Mouse (Mus musculus) monocyte, adult 5-6 weeks (primary cell): Measurements from ENCODE around the gene Adam23. TPM values are rescaled to one million over a fixed set of nuclear protein-coding genes. Genes with fewer than 3 reads are reported as not detected.

Source experiments
- ATAC-seq: fragments of 153-309, 156-312 bp; replicated peaks from 2 replicates; pipeline ENCODE4 v1.8.0; 2017; ENCODE audit warnings: mild to moderate bottlenecking; ENCODE audit not compliant: low TSS enrichment, insufficient number of reproducible peaks, severe bottlenecking, poor library complexity, low FRiP score
- total RNA-seq: library from RNA; stranded (forward); fragments of 200-1000, 200-491, 200-594 nt; gene quantifications from 3 replicates; pipeline ENCODE4 v1.2.3, GENCODE M21; 2017

Gene Adam23
- total RNA-seq: 0.19 to 0.53 TPM in 2 of 3 replicates, not detected in the other

DNA sequence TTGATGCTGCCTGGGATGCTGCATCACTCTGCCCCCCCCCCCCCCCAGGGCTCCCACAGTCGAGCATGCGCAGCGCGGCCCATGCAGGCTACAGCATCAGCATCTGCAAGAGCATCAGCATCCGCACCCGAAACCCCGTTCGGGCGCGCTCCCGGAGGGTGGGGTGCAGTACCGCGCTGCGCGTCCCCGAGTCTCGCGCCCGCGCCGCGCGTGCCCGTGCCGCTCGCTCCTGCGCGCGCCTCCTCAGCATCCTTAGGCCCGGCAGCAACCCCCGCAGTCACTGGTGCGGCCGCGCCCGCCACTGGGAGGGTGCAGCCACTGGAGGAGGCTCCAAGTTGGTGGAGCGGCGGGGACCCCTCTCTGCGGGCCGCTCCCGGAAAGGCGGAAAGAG is at the start of gene Adam23:
Gene Adam23, plus strand, starts transcription at position 236 of the 391 bp plus-strand sequence.
- no peak for ATAC-seq

DNA sequence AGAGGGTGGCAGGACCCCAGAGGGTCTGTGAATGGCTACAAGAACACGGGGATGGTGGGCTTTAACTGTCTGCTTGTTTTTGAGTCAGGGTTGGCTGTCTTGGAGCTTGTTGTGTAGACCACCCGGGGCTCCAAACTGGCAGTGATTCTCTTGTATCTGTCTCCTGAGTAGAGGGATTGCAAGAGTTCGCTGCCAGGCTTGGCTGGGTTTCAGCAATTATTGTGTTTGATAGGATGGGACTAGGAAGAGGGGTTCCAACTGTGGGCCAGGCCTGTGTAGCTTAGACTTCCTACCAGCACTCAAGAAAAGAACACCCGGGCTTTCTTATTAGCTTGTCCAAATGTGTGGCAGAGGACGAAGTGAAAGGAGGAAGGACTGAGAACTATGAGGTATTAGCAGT is 44.6 kb upstream of the Adam23 start:
- ATAC-seq: no peak

DNA sequence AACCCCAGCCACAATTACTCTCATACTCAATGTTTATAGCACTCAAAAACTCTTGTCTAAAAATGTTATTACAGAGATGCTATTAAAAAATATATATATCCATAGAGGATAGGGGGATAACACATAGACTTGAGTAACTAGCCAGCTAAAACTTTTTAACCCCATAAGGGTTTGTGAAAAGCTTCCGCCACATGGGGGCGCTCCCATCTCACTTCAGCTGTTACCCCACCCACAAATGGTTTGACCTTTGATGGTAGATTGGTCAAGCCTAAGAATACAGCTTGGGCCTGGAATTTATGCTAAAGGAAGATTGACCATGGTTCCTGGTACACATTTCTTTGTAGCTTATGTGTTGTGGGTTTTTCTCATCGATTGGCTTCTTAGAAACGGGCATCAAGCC is 42.1 kb upstream of the Adam23 start:
- ATAC-seq: no peak

DNA sequence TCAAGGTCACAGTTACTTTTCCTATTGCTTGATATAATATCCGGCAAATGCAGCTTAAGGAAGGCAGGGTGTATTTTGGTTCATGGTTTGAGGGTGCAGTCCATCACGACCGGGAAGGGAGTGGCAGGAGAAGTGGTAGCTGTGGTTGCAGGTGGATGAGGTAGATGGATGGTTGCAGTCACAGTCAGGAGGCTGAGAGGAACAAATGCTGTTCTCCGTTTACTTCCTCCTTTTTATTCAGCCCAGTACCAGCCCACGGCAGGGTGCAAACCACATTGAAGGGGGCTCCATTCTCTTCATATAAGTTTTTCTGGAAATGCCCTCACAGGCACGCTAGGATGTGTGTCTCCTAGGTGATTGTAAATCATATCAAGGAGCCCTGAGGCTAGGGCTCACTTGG is 37.3 kb upstream of the Adam23 start:
- no peak for ATAC-seq

DNA sequence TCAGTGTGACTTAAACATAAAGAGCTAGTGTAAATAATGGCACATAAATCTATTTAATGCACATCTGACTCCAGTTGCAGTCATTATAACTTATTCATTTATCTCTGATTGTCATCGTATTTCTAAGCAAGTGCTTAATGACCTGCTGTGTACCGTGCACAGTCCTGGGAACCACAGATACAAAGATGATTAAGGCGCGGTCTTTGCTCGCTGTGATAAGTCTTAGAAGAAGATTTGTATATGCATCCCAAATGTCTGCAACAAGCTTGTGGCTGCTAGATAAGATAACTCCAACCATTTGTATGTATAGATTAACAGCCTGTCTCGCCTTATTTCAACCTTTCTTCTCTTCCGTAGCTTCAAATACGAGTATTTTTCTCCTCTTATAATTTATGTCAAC is 27.2 kb upstream of the Adam23 start:
- ATAC-seq: no peak

DNA sequence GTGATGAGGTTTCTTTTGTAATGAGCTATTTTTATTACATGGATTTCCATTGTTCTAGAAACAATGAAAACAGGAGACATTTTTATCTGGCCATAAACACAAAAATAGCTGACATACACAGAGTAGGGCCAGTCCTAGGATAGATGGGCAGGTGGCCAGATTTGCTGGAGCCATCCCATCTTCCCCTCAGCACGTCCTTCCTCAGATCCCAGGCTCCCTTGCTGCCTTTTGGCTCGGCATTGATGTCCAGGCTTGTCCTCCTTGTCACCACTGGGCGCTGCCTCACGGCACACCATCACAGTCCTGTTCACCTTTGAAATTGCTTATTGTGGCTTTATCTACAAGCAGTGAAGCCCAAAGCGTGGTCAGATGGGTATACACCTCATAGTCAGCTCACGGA is 15.0 kb upstream of the Adam23 start:
- ATAC-seq: no peak

DNA sequence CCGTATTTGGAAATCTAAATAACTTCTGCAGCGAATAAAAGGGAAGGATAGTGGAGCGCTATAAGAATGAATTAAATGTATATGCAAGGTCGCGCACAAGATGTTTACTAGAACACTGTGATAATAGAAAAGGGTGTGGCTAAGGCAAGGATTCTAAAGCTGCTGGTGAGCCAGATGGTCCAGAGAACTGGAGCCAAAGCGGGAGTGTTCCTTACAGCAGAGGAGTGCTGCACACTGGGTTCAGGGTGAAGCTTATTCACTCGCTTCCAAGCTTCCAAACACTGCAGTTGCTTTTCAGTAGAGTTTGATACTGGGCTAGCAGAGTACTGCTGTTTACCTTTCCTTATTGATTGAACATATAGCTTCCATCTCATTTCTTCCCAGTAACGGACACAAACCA is 14.5 kb upstream of the Adam23 start:
- ATAC-seq: no peak

DNA sequence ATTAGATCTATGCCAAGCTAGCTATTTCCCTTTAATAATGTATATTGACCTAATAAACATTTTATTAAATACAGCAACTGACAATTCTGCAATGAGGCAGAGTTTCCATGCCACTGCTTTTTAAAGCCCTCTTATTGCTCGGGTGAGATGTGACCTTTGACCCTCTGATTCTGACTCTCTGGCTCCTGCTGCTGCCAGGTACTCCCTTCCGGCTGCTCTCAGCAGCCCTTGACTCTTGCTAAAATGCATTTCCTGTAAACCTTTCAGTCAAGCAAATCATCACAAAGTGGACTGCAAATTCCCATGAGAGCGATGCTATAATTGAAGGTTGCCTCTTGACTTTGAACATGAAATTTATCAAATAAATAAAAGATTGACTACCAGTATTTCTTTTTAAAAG is 13.8 kb upstream of the Adam23 start:
- ATAC-seq: no peak

DNA sequence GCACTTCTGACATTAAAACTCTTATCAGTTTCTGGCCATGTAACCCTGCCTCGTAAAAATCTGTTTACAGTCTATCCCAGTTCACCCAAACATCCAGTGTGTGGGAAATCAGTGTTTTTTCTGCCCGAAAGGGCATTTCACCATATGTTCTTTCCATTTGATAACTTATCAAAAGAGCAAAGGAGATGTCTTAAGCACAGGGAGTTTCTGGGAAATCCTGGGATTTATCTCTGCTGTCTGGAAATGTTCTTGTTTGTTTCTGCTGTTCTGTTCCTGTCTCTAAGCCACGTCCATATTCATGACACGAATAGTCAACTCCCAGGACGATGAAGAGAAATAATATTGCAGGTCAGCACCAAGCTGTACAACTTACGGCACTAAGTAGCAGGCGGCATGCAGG is 11.6 kb upstream of the Adam23 start:
- ATAC-seq: no peak

DNA sequence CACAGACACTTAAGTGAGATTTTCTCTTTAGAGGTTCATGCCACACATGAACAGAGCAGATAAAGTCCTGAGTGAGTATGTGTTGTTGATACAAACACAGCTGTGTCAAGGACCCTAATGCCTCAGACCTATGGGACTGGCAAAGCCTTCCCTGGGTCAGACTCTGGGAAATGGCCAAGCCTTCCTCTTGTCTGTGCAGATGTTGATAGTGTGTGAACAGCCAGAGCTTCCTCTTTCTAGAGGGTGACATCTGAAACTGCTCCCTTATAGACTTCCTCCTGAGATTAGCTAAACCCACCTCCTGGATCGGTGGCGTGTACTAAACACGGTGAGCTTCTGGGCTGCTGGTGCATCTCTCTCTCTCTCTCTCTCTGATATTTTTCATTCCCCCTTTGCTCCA is 8.2 kb upstream of the Adam23 start:
- ATAC-seq: no peak

DNA sequence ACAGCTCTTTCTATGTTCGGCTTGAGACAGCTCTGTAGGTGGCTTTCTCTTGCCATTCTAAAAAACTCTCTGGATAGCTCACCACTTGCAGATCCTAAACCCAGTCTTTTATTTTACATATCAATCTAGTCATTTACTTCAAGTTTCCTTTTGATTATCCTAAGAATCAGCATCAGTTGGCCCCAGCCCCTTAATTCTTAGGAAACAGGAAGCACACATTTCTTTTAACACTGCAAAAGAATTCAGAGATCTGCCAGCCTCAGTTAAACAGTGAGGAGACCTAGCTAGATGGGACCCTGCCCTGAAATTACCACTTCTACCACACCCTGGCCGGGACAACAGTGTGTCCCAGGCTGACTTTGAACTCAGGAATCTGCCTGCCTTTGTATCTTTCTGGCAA is 3.5 kb upstream of the Adam23 start:
- no peak for ATAC-seq

DNA sequence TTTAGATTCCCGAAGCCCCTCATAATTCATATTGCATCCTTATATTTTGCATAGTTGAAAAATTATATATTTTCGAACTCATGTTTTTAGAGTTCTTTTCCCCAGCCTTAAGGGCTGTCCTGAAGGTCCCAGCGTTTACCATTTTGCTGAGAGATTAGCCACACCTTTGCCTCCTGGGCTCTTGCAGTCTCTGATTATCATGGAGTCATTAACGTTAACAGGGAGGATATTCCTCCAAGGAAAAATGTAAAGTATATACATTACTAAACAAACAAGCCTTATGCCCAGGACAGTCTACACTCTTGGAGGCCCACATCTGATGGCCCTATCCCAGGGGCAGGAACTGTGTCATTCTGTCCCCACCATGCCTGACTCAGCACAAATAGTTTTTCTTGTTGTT is 3.1 kb upstream of the Adam23 start:
- ATAC-seq: no peak

DNA sequence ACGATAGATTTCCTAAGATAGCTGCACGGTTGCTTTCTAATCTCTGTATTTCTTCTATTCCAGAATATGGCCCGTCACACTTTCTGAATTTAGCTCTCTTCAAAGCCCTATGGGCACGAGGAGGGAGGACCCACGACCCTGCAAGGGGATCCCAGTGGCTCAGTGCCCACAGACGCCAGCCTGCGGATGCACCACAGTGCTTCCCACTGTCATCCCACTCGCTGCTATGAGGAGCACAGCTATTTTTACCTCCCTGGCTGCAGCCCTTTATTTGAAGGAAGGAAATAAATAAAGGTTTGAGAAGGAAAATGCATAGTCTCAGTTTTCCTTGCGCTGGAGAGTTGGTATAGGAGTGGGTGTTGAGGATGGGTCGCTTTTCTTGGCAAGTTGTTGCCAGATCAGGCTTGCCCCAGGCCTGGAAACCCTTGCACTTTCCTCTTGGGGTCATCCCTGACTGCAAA is 512 bp upstream of the Adam23 start:
- ATAC-seq: no peak

DNA sequence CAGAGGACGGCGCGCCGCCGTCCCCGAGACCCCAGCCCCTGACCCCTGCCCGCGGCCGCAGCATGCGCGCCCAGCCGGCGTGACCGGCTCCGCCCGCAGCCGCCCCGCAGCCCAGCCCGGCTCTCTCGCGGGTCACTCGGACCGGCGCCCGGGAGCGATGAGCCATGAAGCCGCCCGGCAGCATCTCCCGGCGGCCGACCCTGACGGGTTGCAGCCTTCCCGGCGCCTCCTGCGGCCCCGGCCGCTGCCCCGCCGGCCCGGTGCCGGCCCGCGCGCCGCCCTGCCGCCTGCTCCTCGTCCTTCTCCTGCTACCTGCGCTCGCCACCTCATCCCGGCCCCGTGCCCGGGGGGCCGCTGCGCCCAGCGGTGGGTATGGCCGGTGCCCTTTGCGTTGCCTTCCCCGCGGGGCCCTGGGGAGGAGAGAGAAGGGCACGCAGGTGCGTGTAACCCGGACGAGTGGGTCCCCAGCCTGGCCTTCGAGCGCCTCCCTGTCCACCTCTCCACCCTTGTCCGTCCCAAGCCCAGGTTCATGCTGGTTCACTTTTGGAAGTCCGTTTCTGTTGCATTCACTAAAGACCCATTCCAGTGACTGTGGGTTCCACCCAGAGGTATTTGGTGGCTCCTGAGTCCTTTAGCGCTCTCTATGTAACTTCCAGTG is 485 bp downstream of the Adam23 start:
- ATAC-seq: no peak

DNA sequence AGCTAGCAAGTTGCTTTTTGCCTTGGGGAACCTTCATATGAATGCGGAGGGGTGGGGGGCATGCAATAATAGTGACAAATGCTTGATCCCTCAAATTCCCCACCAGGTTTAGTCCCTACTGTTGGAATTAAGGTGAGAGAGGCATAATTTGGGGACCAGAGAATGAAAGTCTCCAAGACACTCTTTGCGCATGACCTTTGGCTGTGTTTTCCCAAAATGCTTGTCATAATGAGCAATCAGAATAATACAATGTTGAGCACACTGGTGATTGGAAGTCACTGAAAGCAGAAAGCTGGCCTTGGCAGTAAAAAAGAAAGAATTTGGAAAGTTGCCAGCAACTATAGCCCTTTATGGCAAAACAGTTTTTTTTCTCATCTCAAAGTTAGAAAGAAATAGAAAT is 1.0 kb downstream of the Adam23 start:
- ATAC-seq: no peak

DNA sequence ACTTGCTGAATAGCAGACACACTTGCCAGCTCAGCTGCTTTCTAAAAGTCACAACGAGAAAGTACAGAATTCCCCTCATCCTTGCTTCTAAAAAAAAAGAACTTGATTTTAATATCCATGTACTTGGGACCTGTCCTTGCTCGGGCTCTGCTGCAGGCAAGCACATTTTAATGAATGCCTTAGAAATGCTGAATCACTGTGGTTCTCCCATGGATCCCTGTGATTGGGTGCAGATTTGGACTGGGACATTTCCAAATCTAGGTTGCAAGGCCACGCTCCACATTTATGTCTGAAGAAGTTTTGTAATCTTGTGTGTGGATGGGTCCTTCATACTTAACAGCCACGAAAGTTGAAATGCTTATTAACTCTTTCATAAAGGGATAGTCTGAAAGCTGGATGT is 4.4 kb downstream of the Adam23 start:
- no peak for ATAC-seq

DNA sequence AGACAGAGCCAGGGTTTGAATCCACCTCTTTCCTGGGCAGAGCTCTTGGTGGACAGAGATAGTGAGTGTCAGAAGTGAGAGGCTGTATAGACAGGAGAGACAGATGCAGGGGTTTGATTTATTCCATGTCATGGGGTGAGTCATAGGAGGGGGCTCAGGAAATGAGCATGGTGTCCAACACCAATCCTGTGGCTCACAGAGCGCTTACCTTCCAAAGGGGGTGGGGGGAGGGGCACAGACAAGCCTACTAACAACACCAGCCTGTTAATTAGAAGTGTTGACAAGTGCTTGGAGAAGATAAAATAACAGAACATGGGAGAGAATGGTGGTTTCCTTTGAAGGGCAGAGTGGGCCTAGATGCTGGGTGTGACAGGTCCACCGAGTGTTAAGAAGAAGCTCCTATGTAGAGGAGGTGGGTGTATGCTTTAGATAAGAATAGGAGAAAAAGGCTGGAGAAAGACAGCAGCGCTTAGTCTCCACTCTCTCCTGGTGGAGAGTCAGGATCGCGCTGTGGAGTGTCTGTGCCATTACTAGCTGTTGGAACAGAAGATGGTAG is 7.7 kb downstream of the Adam23 start:
- no peak for ATAC-seq

DNA sequence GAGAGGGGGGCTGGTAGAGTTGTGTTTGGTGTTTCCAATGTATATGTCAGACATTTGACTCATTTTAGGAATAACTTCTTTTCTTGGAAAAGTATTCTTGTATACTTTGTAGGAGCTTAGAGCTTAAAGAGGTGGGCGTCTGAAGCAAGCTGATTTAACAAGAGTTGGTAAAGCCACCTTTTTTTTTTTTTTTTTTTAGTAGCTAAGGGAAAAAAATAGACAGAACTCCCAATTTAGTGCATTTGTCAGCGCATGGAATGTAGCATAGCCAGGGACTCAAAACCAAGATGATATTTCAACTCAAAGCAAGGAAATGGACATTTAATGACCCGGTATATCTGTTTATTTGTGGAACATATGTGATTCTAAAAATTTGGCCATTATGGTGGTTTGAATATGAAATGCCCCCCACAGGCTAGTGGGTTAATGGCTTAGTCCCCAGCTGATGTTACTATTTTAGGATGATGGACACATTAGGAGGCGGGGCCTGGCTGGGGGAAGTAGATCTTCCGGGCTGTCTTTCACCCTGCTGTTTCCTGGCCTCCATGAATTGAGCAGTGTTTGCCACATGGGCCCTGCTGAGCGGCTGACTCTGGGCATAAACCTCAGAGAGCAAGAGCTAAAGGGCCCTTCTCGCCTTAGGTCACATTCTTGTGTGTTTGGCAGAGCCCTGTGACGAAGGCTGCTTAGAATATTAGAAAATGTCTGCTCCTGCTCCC is 12.3 kb downstream of the Adam23 start:
- ATAC-seq: no peak

DNA sequence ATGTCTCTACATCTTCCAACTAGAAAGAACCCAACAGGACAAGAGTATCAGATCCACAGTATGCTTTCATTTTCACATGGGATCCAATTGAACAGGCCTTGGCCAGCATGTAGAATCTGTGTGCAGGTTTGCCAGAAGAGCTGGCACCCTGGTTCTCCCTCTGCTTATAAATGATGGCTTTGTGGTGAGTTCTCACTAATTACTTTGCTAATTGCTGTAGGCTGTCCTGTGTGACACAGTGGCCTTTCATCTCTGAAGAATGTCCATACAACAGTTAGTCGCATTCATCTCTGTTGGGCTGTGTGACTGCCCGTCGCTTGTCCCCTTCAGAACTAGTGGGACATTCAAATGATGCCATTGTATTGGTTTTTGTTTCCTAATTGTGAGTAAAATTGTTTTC is 13.5 kb downstream of the Adam23 start:
- ATAC-seq: no peak

DNA sequence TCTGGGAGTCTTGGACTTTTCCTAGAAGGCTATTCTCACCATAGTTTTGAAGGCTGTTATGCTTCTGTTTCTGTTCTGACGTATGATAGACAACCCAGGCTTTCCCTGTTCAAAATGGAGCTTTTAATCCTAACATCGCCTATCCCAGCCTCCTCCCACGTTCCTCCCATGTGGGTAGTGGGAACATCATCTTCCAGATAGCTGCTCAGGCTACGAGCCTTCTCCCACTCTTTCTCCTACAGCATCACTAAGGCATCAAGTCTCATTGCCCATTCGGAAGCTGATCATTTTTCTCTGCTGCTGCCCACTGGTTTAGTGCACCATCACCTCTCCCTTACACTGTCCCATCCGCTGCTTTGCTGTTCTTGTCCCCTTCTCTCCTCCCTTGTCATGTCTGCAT is 14.2 kb downstream of the Adam23 start:
- ATAC-seq: no peak
